Comparison of ENCODE assay signal across 11 mouse cellular contexts in genomic region chr7:38112451-38112850, GRCm38 (mm10). TPM values are rescaled to one million over a fixed set of nuclear protein-coding genes. Genes with fewer than 3 reads are reported as not detected.
DNase-seq lines count a peak whose midpoint lies in the region; ATAC-seq and TF ChIP-seq lines count a peak whose summit lies in the region.
"Had no signal": no experiment of that assay in that cellular context is flagged by ENCODE, and none has a peak within 500 bp of the region (broad histone marks: within the 10 kb centered on the region; RNA-seq: fewer than 3 reads in every experiment).

No protein-coding gene starts in this region.

- H3K4me2 ChIP-seq in kidney, embryonic 15.5 days: no peak overlapping the region
- H3K4me2 ChIP-seq in limb, embryonic 11.5 days (ENCODE audit: low read depth, severe bottlenecking): no peak overlapping the region
- H3K4me2 ChIP-seq: hindbrain, embryonic 13.5 days; liver, embryonic 13.5 days had no signal

- H3K27me3 ChIP-seq in kidney, embryonic 15.5 days: no peaks in the 10 kb centered on the region
- 0 out of 2 replicates have a peak, but pooled peaks cover 3% of the 10 kb centered on the region for H3K27me3 ChIP-seq in E14TG2a.4 (ENCODE audit: insufficient read depth, low read length)
- H3K27me3 ChIP-seq in limb, embryonic 11.5 days (ENCODE audit: control insufficient read depth, insufficient read depth, low read length): no peaks in the 10 kb centered on the region
- H3K27me3 ChIP-seq: liver, embryonic 13.5 days had no signal

- peaks cover 22% of the 10 kb centered on the region for H3K4me1 ChIP-seq in kidney, embryonic 15.5 days
- H3K4me1 ChIP-seq in E14TG2a.4 (replicated peaks; ENCODE audit: low read depth, low read length) (peaks cover 84% of the 10 kb centered on the region), ES-E14 (ENCODE audit: control insufficient read depth in 2 of 2, insufficient read depth in 2 of 2, low read length in 2 of 2, poor library complexity in 1 of 2) (peaks cover 4 to 32% of the 10 kb centered on the region in 2 experiments)
- peaks cover 11% of the 10 kb centered on the region for H3K4me1 ChIP-seq in limb, embryonic 11.5 days (ENCODE audit: control insufficient read depth, insufficient read depth, low read length)

- no peaks in the 10 kb centered on the region for H3K9me3 ChIP-seq in kidney, embryonic 15.5 days (replicated peaks)
- no peaks in the 10 kb centered on the region for H3K9me3 ChIP-seq in E14TG2a.4 (ENCODE audit: low read length)
- no peaks in the 10 kb centered on the region for H3K9me3 ChIP-seq in ES-E14 (ENCODE audit: control insufficient read depth, insufficient read depth, low read depth, low read length)
- H3K9me3 ChIP-seq in limb, embryonic 11.5 days (ENCODE audit: control insufficient read depth, low read length): no peaks in the 10 kb centered on the region
- H3K9me3 ChIP-seq: hindbrain, embryonic 13.5 days; liver, embryonic 13.5 days had no signal

- H3K9ac ChIP-seq in kidney, embryonic 15.5 days: no peak overlapping the region
- H3K9ac ChIP-seq in ES-E14 (ENCODE audit: insufficient read depth, low read depth, low read length, poor library complexity, severe bottlenecking): peak overlapping the region; percentile 8; the same call in 1 of the 2 replicates
- no peak overlapping the region for H3K9ac ChIP-seq in limb, embryonic 11.5 days (ENCODE audit: low read length)
- H3K9ac ChIP-seq: liver, embryonic 13.5 days had no signal

- TF ChIP-seq CTCF in E14TG2a.4 (conservative IDR thresholded peaks at IDR 0.05; ENCODE audit: low read length): no peak

- no peak overlapping the region for H3K4me3 ChIP-seq in kidney, embryonic 15.5 days (replicated peaks)
- peak overlapping the region; percentile 45 for H3K4me3 ChIP-seq in E14TG2a.4 (replicated peaks; ENCODE audit: low read length)
- H3K4me3 ChIP-seq in ES-E14 (ENCODE audit: insufficient read depth in 1 of 2, low read depth in 1 of 2, low read length in 2 of 2, poor library complexity in 1 of 2, severe bottlenecking in 1 of 2): peak overlapping the region in 1 of 2 experiments; percentile 15; a peak in 1 of 4 replicates
- H3K4me3 ChIP-seq in limb, embryonic 11.5 days (ENCODE audit: low read depth, low read length): no peak overlapping the region
- H3K4me3 ChIP-seq: hindbrain, embryonic 13.5 days; left cerebral cortex, adult 2 months; liver, embryonic 13.5 days had no signal

- no peak for DNase-seq in kidney, adult 11 months
- no peak for DNase-seq in ES-E14 (ENCODE audit: low read depth, low spot score)
- peak; percentile 25 for DNase-seq in limb, embryonic 11.5 days (ENCODE audit: low spot score)
- DNase-seq in right cerebral cortex, postnatal 10 days (ENCODE audit: low spot score in 2 of 2): no peak
- DNase-seq in thymus, postnatal 0 days (ENCODE audit: low spot score): no peak
- DNase-seq: liver, embryonic 13.5 days; thymus, postnatal 4 days had no signal

- H3K36me3 ChIP-seq in kidney, embryonic 15.5 days: no peaks in the 10 kb centered on the region
- H3K36me3 ChIP-seq in E14TG2a.4 (ENCODE audit: insufficient read depth, low read length): no peaks in the 10 kb centered on the region
- H3K36me3 ChIP-seq in ES-E14 (ENCODE audit: control insufficient read depth, insufficient read depth, low read length, poor library complexity, severe bottlenecking): no peaks in the 10 kb centered on the region
- no peaks in the 10 kb centered on the region for H3K36me3 ChIP-seq in limb, embryonic 11.5 days (ENCODE audit: control insufficient read depth, insufficient read depth, low read length)
- H3K36me3 ChIP-seq: hindbrain, embryonic 13.5 days; liver, embryonic 13.5 days had no signal

- 83% methylated on average over 9 of the region's 9 CpGs for WGBS in kidney, embryonic 15.5 days
- 85% methylated on average over 9 of the region's 9 CpGs for WGBS in limb, embryonic 11.5 days

- H3K27ac ChIP-seq in kidney, embryonic 15.5 days: peak overlapping the region; percentile 85
- H3K27ac ChIP-seq in ES-E14 (ENCODE audit: insufficient read depth, low read depth, low read length, poor library complexity, severe bottlenecking): peak overlapping the region; percentile 28
- no peak overlapping the region; the same call in 1 of the 2 replicates for H3K27ac ChIP-seq in limb, embryonic 11.5 days (replicated peaks; ENCODE audit: low read depth, low read length)
- H3K27ac ChIP-seq: hindbrain, embryonic 13.5 days; left cerebral cortex, adult 2 months; liver, embryonic 13.5 days had no signal

- no peak for ATAC-seq in kidney, embryonic 15.5 days (replicated peaks; ENCODE audit: low FRiP score)
- 0 out of 2 replicates have a peak, but pooled peaks have one; percentile 4 for ATAC-seq in limb, embryonic 11.5 days (ENCODE audit: insufficient number of reproducible peaks, low FRiP score, low TSS enrichment, low read depth)

- in situ Hi-C loops in ES-E14 (cut with MboI; ENCODE audit: low sequenced_read_pairs in 2 of 2, unreplicated experiment in 2 of 2): no loop called here

TF ChIP-seq in ES-E14, 5 proteins besides CTCF, POLR2A, EP300 and RAD21:
- TF ChIP-seq MAFK (IDR thresholded peaks at IDR 0.05; ENCODE audit: insufficient read depth, low read depth, low read length): no peak

RNA-seq across cellular contexts. Expression of gene Ccne1, which starts 5.1 kb away (rescaled TPM):
- 65.9 and 71.4 TPM in 2 replicates for polyA plus RNA-seq in kidney, embryonic 15.5 days (2015; fragmentation: Nextera tagmentation; extraction: Ambion mirVana)
- 194 and 278 TPM in 2 replicates for total RNA-seq in ES-E14 (2012; rRNA removed)
- 121 and 131 TPM in 2 replicates for polyA plus RNA-seq in limb, embryonic 11.5 days (2014; fragmentation: Nextera tagmentation; extraction: Ambion mirVana)
- 35.2 and 36.2 TPM in 2 replicates for polyA plus RNA-seq in thymus, postnatal 0 days (2015; fragmentation: Nextera tagmentation; extraction: Ambion mirVana)
